Mouse (Mus musculus) liver, embryonic 16.5 days (tissue): ENCODE results near the gene Adrm1. TPM values are rescaled to one million over a fixed set of nuclear protein-coding genes. Genes with fewer than 3 reads are reported as not detected.

Experiments
- ATAC-seq: fragments of 200-750 bp; cut with Nextera tagmentation; 2 replicates; pipeline ENCODE4 v1.8.0; 2017; ENCODE audit warnings: low read depth, mild to moderate bottlenecking, moderate number of reproducible peaks, moderate library complexity
- H3K27ac ChIP-seq: fragments of 300-500 bp; sonication (generic); 2 replicates; pipeline ENCODE4 v1.5.1; 2014; ENCODE audit warnings: mild to moderate bottlenecking, low read length
- H3K27me3 ChIP-seq: fragments of 300-500 bp; sonication (generic); 2 replicates; pipeline ENCODE4 v1.6.1; 2014; ENCODE audit warnings: low read depth, low read length, mixed read lengths; ENCODE audit not compliant: control insufficient read depth, insufficient read depth
- H3K36me3 ChIP-seq: fragments of 300-500 bp; sonication (generic); 2 replicates; pipeline ENCODE4 v1.6.1; 2014; ENCODE audit warnings: mild to moderate bottlenecking; ENCODE audit not compliant: control insufficient read depth, insufficient read depth
- H3K4me1 ChIP-seq: fragments of 300-500 bp; sonication (generic); 2 replicates; pipeline ENCODE4 v1.6.1; 2014; ENCODE audit warnings: low read depth, low read length, mixed read lengths; ENCODE audit not compliant: control insufficient read depth
- H3K4me2 ChIP-seq: fragments of 300-500 bp; sonication (generic); 2 replicates; pipeline ENCODE4 v1.6.1; 2014; ENCODE audit warnings: low read depth, low read length, mixed read lengths
- H3K4me3 ChIP-seq: fragments of 300-500 bp; sonication (generic); 2 replicates; pipeline ENCODE4 v1.5.1; 2014; ENCODE audit warnings: low read depth, mild to moderate bottlenecking, low read length
- H3K9ac ChIP-seq: fragments of 300-500 bp; sonication (generic); 2 replicates; pipeline ENCODE4 v1.6.1; 2014; ENCODE audit warnings: low read depth, low read length
- H3K9me3 ChIP-seq: fragments of 300-500 bp; sonication (generic); replicated peaks from 2 replicates; pipeline ENCODE4 v1.6.1; 2016; ENCODE audit warnings: low read length; ENCODE audit not compliant: control insufficient read depth
- WGBS: fragments of 180-500 bp; shearing (Covaris S2); extraction: QIAGEN DNeasy Blood & Tissue Kit; methylation state at CpG from one replicate; pipeline ENCODE4 v1.1.7; 2014; ENCODE audit not compliant: insufficient replicate concordance; 5-methylcytosine and 5-hydroxymethylcytosine counted together
- polyA plus RNA-seq: library from polyadenylated mRNA; unstranded; fragments of >200 nt; fragmentation: Nextera tagmentation; extraction: Ambion mirVana; gene quantifications from 2 replicates; pipeline ENCODE4 v1.2.1, GENCODE M21; 2015

The Adrm1 gene
- polyA plus RNA-seq, 1 experiment from 2014 or later, result 91.4 TPM

GRCm38 (mm10) chr2:180218677-180219076, 47.4 kb downstream of the Adrm1 start:
- WGBS, result 51% methylated on average over 5 of the region's 5 CpGs
- no peak overlapping the region for H3K9ac ChIP-seq
- ATAC-seq, result 0 out of 2 replicates have a peak, but pooled peaks have one; percentile 18
- H3K4me2 ChIP-seq, result no peak overlapping the region
- no peaks in the 10 kb centered on the region; the same call in 1 of the 2 replicates for H3K4me1 ChIP-seq
- no peak overlapping the region for H3K27ac ChIP-seq
- H3K4me3 ChIP-seq, result no peak overlapping the region
- peaks cover 2% of the 10 kb centered on the region for H3K27me3 ChIP-seq
- H3K36me3 ChIP-seq, result no peaks in the 10 kb centered on the region
- no peaks in the 10 kb centered on the region for H3K9me3 ChIP-seq

- H3K4me3 ChIP-seq, result no peak overlapping the region
- no peak overlapping the region for H3K27ac ChIP-seq
- no peaks in the 10 kb centered on the region for H3K9me3 ChIP-seq
- H3K9ac ChIP-seq, result no peak overlapping the region
- no peaks in the 10 kb centered on the region for H3K36me3 ChIP-seq
- ATAC-seq, result no peak
- H3K4me2 ChIP-seq, result no peak overlapping the region
- H3K4me1 ChIP-seq, result no peaks in the 10 kb centered on the region; the same call in 1 of the 2 replicates
- 67% methylated on average over 15 of the region's 15 CpGs for WGBS
- H3K27me3 ChIP-seq, result peaks cover 9% of the 10 kb centered on the region
Observed at GRCm38 (mm10) chr2:180219145-180219943, 48.1 kb downstream of the Adrm1 start.

- no peak overlapping the region for H3K27ac ChIP-seq
- ATAC-seq, result no peak
- no peak overlapping the region for H3K9ac ChIP-seq
- no peaks in the 10 kb centered on the region for H3K9me3 ChIP-seq
- H3K27me3 ChIP-seq, result peaks cover 17% of the 10 kb centered on the region
- WGBS, result 62% methylated on average over 9 of the region's 9 CpGs
- H3K4me3 ChIP-seq, result no peak overlapping the region
- no peaks in the 10 kb centered on the region; the same call in 1 of the 2 replicates for H3K4me1 ChIP-seq
- H3K4me2 ChIP-seq, result no peak overlapping the region
- no peaks in the 10 kb centered on the region for H3K36me3 ChIP-seq
Observed at GRCm38 (mm10) chr2:180220165-180220564, 48.9 kb downstream of the Adrm1 start.

- Histone ChIP-seq H3K4me1 (no peaks in the 10 kb centered on the region; the same call in 1 of the 2 replicates), H3K9me3 (no peaks in the 10 kb centered on the region), H3K27me3 (peaks cover 26% of the 10 kb centered on the region), H3K4me3 (no peak overlapping the region), H3K4me2 (no peak overlapping the region), H3K36me3 (no peaks in the 10 kb centered on the region), H3K27ac (no peak overlapping the region), H3K9ac (no peak overlapping the region)
- 66% methylated on average over 9 of the region's 9 CpGs for WGBS
- no peak for ATAC-seq
Observed at GRCm38 (mm10) chr2:180221051-180221450, 49.8 kb downstream of the Adrm1 start.

GRCm38 (mm10) chr2:180222250-180222649, 51.0 kb downstream of the Adrm1 start:
- H3K4me1 ChIP-seq, result peaks cover 3% of the 10 kb centered on the region
- no peak for ATAC-seq

GRCm38 (mm10) chr2:180224647-180225043, 53.4 kb downstream of the Adrm1 start:
- H3K4me1 ChIP-seq, result peaks cover 3% of the 10 kb centered on the region
- no peak overlapping the region for H3K9ac ChIP-seq
- H3K36me3 ChIP-seq, result no peaks in the 10 kb centered on the region
- no peaks in the 10 kb centered on the region for H3K9me3 ChIP-seq
- H3K4me3 ChIP-seq, result peak overlapping the region; percentile 58
- 7% methylated on average over 13 of the region's 13 CpGs for WGBS
- H3K27me3 ChIP-seq, result peaks cover 41% of the 10 kb centered on the region
- H3K4me2 ChIP-seq, result peak overlapping the region; percentile 75
- ATAC-seq, result no peak
- no peak overlapping the region for H3K27ac ChIP-seq

More at GRCm38 (mm10) chr2:180222250-180222649, 51.0 kb downstream of the Adrm1 start:
- no peaks in the 10 kb centered on the region for H3K36me3 ChIP-seq
- no peaks in the 10 kb centered on the region for H3K9me3 ChIP-seq
- H3K27ac ChIP-seq, result no peak overlapping the region
- H3K27me3 ChIP-seq, result peaks cover 38% of the 10 kb centered on the region
- H3K4me3 ChIP-seq, result no peak overlapping the region
- no peak overlapping the region for H3K4me2 ChIP-seq
- no peak overlapping the region for H3K9ac ChIP-seq
- 30% methylated on average over 6 of the region's 6 CpGs for WGBS

GRCm38 (mm10) chr2:180225044-180225761, 53.9 kb downstream of the Adrm1 start:
- no peak overlapping the region for H3K27ac ChIP-seq
- ATAC-seq, result 0 out of 2 replicates have a peak, but pooled peaks have one; percentile 2
- H3K4me3 ChIP-seq, result peak overlapping the region; percentile 58
- peaks cover 41% of the 10 kb centered on the region for H3K27me3 ChIP-seq
- H3K9me3 ChIP-seq, result no peaks in the 10 kb centered on the region
- peaks cover 3% of the 10 kb centered on the region for H3K4me1 ChIP-seq
- H3K36me3 ChIP-seq, result no peaks in the 10 kb centered on the region
- peak overlapping the region; percentile 35; the same call in 1 of the 2 replicates for H3K9ac ChIP-seq
- H3K4me2 ChIP-seq, result peak overlapping the region; percentile 75
- under 1% methylated on average over 55 of the region's 55 CpGs for WGBS
